Mouse (Mus musculus): ENCODE results near the gene C130050O18Rik.

DNA sequence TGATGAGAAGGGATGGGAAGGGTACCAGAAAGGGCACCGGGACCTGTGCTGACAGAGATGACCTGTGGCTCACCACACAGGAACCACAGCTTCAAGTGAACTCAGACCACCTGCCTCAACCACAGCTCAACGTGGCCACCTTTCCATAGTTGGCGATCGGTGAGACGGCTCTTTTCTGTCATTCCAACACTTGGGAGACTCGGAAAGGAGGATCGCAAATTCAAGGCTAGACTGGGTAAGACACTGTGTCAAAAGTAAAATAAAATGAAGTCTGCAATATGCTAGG, 26.9 kb upstream of the C130050O18Rik start:
- no peak for TF ChIP-seq GATA1 (IDR thresholded peaks at IDR 0.05; ENCODE audit: borderline replicate concordance, low read length)
- TF ChIP-seq POLR2AphosphoS5 (IDR thresholded peaks at IDR 0.05; ENCODE audit: insufficient replicate concordance, low read depth, low read length) = no peak

All from G1E (cell line).